Mouse (Mus musculus): Measurements from ENCODE around the gene Htra3. TPM values are rescaled to one million over a fixed set of nuclear protein-coding genes. Genes with fewer than 3 reads are reported as not detected.

Htra3 gene
- polyA plus RNA-seq, 2 experiments, result 0.46 to 0.99 TPM

GRCm38 (mm10) chr5:35686336-35686735 is 6.8 kb upstream of the Htra3 start:
- H3K27me3 ChIP-seq (ENCODE audit: control insufficient read depth, insufficient read depth, low read length), result no peaks in the 10 kb centered on the region
- no peak overlapping the region for H3K27ac ChIP-seq
- no peak overlapping the region for H3K4me2 ChIP-seq (ENCODE audit: low read depth)
- H3K4me1 ChIP-seq (replicated peaks; ENCODE audit: control insufficient read depth in 2 of 2, insufficient read depth in 2 of 2, low read length in 1 of 2), result peaks cover 0 to 6% of the 10 kb centered on the region in 2 experiments; a peak in 2 of 4 replicates
- ATAC-seq (ENCODE audit: insufficient read depth) (no peak), DNase-seq (ENCODE audit: low read depth in 3 of 3, low spot score in 3 of 3) (no peak)
- WGBS (ENCODE audit: insufficient replicate concordance), result 62% methylated on average over 4 of the region's 4 CpGs
- H3K36me3 ChIP-seq (replicated peaks; ENCODE audit: control insufficient read depth, insufficient read depth, low read depth), result no peaks in the 10 kb centered on the region
- H3K9ac ChIP-seq (replicated peaks), result no peak overlapping the region
- H3K9me3 ChIP-seq (ENCODE audit: control insufficient read depth, low read length), result no peaks in the 10 kb centered on the region
- no peak for TF ChIP-seq CTCF (IDR thresholded peaks at IDR 0.05; ENCODE audit: low read depth)
- no peak for TF ChIP-seq EP300 (IDR thresholded peaks at IDR 0.05; ENCODE audit: low read depth)
- no peak overlapping the region for H3K4me3 ChIP-seq (ENCODE audit: insufficient read depth in 1 of 2, low read depth in 2 of 2, low read length in 2 of 2)

DNA sequence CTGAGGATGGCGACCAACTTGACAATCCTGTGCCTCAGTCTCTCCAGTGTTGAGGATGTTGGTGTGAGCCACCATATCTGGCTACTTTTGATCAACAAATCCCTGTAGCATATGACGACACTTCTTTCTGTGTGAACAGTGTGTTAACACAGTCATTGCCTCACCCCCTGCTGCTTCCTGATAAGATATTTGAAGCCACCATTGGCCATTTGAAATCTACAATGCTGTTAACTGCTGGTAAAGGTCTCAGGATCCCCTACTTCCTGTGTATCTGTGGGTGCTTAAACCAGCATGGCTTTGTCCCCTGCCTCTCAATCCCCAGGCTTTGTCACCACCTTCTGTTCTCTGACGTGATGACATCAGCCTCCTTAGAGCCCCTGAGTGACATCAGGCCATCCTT is 5.5 kb upstream of the Htra3 start:
- no peak overlapping the region for H3K27ac ChIP-seq
- H3K9ac ChIP-seq (replicated peaks), result no peak overlapping the region
- no peaks in the 10 kb centered on the region; the same call in 1 of the 2 replicates for H3K27me3 ChIP-seq (ENCODE audit: control insufficient read depth, insufficient read depth, low read length)
- WGBS (ENCODE audit: insufficient replicate concordance), result 16% methylated on average over 3 of the region's 3 CpGs
- no peak for TF ChIP-seq CTCF (IDR thresholded peaks at IDR 0.05; ENCODE audit: low read depth)
- no peak for TF ChIP-seq EP300 (IDR thresholded peaks at IDR 0.05; ENCODE audit: low read depth)
- DNase-seq (ENCODE audit: low read depth in 3 of 3, low spot score in 3 of 3) (no peak), ATAC-seq (ENCODE audit: insufficient read depth) (no peak)
- H3K9me3 ChIP-seq (ENCODE audit: control insufficient read depth, low read length), result no peaks in the 10 kb centered on the region
- H3K4me3 ChIP-seq (ENCODE audit: insufficient read depth in 1 of 2, low read depth in 2 of 2, low read length in 2 of 2), result no peak overlapping the region
- H3K4me1 ChIP-seq (replicated peaks; ENCODE audit: control insufficient read depth in 2 of 2, insufficient read depth in 2 of 2, low read length in 1 of 2), result peaks cover 0 to 6% of the 10 kb centered on the region in 2 experiments; a peak in 2 of 4 replicates
- no peak overlapping the region for H3K4me2 ChIP-seq (ENCODE audit: low read depth)
- no peaks in the 10 kb centered on the region for H3K36me3 ChIP-seq (replicated peaks; ENCODE audit: control insufficient read depth, insufficient read depth, low read depth)

- no peak for DNase-seq (ENCODE audit: low read depth in 3 of 3, low spot score in 3 of 3)
- no peaks in the 10 kb centered on the region for H3K36me3 ChIP-seq (replicated peaks; ENCODE audit: control insufficient read depth, insufficient read depth, low read depth)
- no peak for ATAC-seq (ENCODE audit: insufficient read depth)
These were observed 1.4 kb upstream of the Htra3 start for GRCm38 (mm10) chr5:35680958-35681357.

GRCm38 (mm10) chr5:35676964-35677363 is 2.6 kb downstream of the Htra3 start:
- ATAC-seq (ENCODE audit: insufficient read depth), result no peak
- H3K9ac ChIP-seq (replicated peaks), result no peak overlapping the region
- H3K27me3 ChIP-seq (ENCODE audit: control insufficient read depth, insufficient read depth, low read length), result peaks cover 19% of the 10 kb centered on the region
- TF ChIP-seq EP300 (IDR thresholded peaks at IDR 0.05; ENCODE audit: low read depth) (no peak), CTCF (IDR thresholded peaks at IDR 0.05; ENCODE audit: low read depth) (no peak)
- WGBS (ENCODE audit: insufficient replicate concordance), result 64% methylated on average over 7 of the region's 7 CpGs
- no peaks in the 10 kb centered on the region for H3K36me3 ChIP-seq (replicated peaks; ENCODE audit: control insufficient read depth, insufficient read depth, low read depth)
- no peak overlapping the region for H3K4me2 ChIP-seq (ENCODE audit: low read depth)
- peaks cover 0 to 5% of the 10 kb centered on the region in 2 experiments; a peak in 1 of 4 replicates for H3K4me1 ChIP-seq (replicated peaks; ENCODE audit: control insufficient read depth in 2 of 2, insufficient read depth in 2 of 2, low read length in 1 of 2)
- no peak overlapping the region for H3K27ac ChIP-seq
- DNase-seq (ENCODE audit: low read depth in 3 of 3, low spot score in 3 of 3), result no peak
- no peaks in the 10 kb centered on the region for H3K9me3 ChIP-seq (ENCODE audit: control insufficient read depth, low read length)
- no peak overlapping the region for H3K4me3 ChIP-seq (ENCODE audit: insufficient read depth in 1 of 2, low read depth in 2 of 2, low read length in 2 of 2)

More at GRCm38 (mm10) chr5:35680958-35681357, 1.4 kb upstream of the Htra3 start:
- H3K9me3 ChIP-seq (ENCODE audit: control insufficient read depth, low read length), result no peaks in the 10 kb centered on the region
- 46% methylated on average over 2 of the region's 2 CpGs for WGBS (ENCODE audit: insufficient replicate concordance)
- peaks cover 0 to 6% of the 10 kb centered on the region in 2 experiments; a peak in 2 of 4 replicates for H3K4me1 ChIP-seq (replicated peaks; ENCODE audit: control insufficient read depth in 2 of 2, insufficient read depth in 2 of 2, low read length in 1 of 2)
- H3K9ac ChIP-seq (replicated peaks), result no peak overlapping the region
- TF ChIP-seq EP300 (IDR thresholded peaks at IDR 0.05; ENCODE audit: low read depth), result no peak
- TF ChIP-seq CTCF (IDR thresholded peaks at IDR 0.05; ENCODE audit: low read depth), result peak; percentile 38
- H3K4me3 ChIP-seq (ENCODE audit: insufficient read depth in 1 of 2, low read depth in 2 of 2, low read length in 2 of 2), result no peak overlapping the region
- H3K27ac ChIP-seq, result no peak overlapping the region
- H3K27me3 ChIP-seq (ENCODE audit: control insufficient read depth, insufficient read depth, low read length), result peaks cover 19% of the 10 kb centered on the region
- H3K4me2 ChIP-seq (ENCODE audit: low read depth), result no peak overlapping the region

DNA sequence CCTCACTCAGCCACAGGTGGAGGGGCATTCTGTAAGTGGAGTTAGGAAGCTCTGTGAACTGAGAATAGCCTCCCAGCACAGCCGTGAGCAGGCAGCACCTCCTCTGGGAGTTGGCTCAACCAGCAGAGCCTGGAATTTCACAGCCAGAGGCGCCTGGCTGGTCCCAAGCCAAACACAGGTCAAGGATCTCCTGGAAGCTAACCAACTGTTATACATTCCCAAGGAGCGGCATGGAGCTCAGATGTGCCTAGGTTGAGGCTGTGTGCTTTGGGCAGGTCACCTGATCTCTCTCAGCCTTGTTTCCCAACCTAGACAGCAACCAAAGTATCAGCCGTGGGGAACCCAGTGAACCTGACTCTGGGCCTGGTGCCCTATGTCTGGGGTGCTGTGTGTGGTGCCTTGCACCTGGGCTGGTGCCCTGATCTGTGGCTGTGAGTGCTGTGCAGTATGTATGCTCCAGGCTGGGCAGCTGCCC is 5.5 kb downstream of the Htra3 start:
- H3K27me3 ChIP-seq (ENCODE audit: control insufficient read depth, insufficient read depth, low read length), result peaks cover 12% of the 10 kb centered on the region
- ATAC-seq (ENCODE audit: insufficient read depth) (no peak), DNase-seq (ENCODE audit: low read depth in 3 of 3, low spot score in 3 of 3) (no peak)
- H3K36me3 ChIP-seq (replicated peaks; ENCODE audit: control insufficient read depth, insufficient read depth, low read depth), result no peaks in the 10 kb centered on the region
- H3K4me1 ChIP-seq (replicated peaks; ENCODE audit: control insufficient read depth in 2 of 2, insufficient read depth in 2 of 2, low read length in 1 of 2), result peaks cover 0 to 5% of the 10 kb centered on the region in 2 experiments; a peak in 1 of 4 replicates
- 52% methylated on average over 4 of the region's 4 CpGs for WGBS (ENCODE audit: insufficient replicate concordance)
- no peak overlapping the region for H3K9ac ChIP-seq (replicated peaks)
- no peak overlapping the region for H3K4me2 ChIP-seq (ENCODE audit: low read depth)
- H3K9me3 ChIP-seq (ENCODE audit: control insufficient read depth, low read length), result no peaks in the 10 kb centered on the region
- H3K27ac ChIP-seq, result no peak overlapping the region
- H3K4me3 ChIP-seq (ENCODE audit: insufficient read depth in 1 of 2, low read depth in 2 of 2, low read length in 2 of 2), result no peak overlapping the region
- TF ChIP-seq EP300 (IDR thresholded peaks at IDR 0.05; ENCODE audit: low read depth), result no peak
- no peak for TF ChIP-seq CTCF (IDR thresholded peaks at IDR 0.05; ENCODE audit: low read depth)

Data from liver, embryonic 14.5 days (tissue).